Mouse (Mus musculus) cortical plate, adult 2 months (tissue): ENCODE results near the gene Neurog1.

ENCODE experiments used
- CTCF ChIP-seq: fragments of 200-500 bp; IDR thresholded peaks from 2 replicates; pipeline ENCODE4 v1.5.1; 2011; ENCODE audit warnings: mild to moderate bottlenecking, control low read depth, low read length; ENCODE audit not compliant: insufficient read depth; ENCODE audit errors: extremely low read depth
- POLR2A ChIP-seq: fragments of 200-500 bp; IDR thresholded peaks from 2 replicates; pipeline ENCODE4 v1.6.1; 2011; ENCODE audit warnings: mild to moderate bottlenecking, low read length, control low read depth; ENCODE audit not compliant: insufficient read depth; ENCODE audit errors: extremely low read depth

- TF ChIP-seq CTCF = no peak
- no peak for TF ChIP-seq POLR2A
Observed at GRCm38 (mm10) chr13:56289261-56289660, 37.3 kb upstream of the Neurog1 start.
